Mouse (Mus musculus) embryonic facial prominence, embryonic 14.5 days (tissue): ENCODE measurements around the gene Castor2. TPM values are rescaled to one million over a fixed set of nuclear protein-coding genes. Genes with fewer than 3 reads are reported as not detected.

Experiments used
- ATAC-seq: fragments of 200-750 bp; cut with Nextera tagmentation; 2 replicates; pipeline ENCODE4 v1.8.0; 2017; ENCODE audit warnings: low read depth, moderate number of reproducible peaks, moderate TSS enrichment
- DNase-seq: peaks from one replicate; pipeline ENCODE4 v3.0.0-alpha.2; 2015; ENCODE audit warnings: low spot score
- H3K27ac ChIP-seq: fragments of 300-500 bp; sonication (generic); replicated peaks from 2 replicates; pipeline ENCODE4 v1.5.1; 2014; ENCODE audit warnings: low read depth, mild to moderate bottlenecking, low read length, moderate library complexity
- H3K27me3 ChIP-seq: fragments of 300-500 bp; sonication (generic); replicated peaks from 2 replicates; pipeline ENCODE4 v1.6.1; 2014; ENCODE audit warnings: low read length; ENCODE audit not compliant: control insufficient read depth, insufficient read depth
- H3K36me3 ChIP-seq: fragments of 300-500 bp; sonication (generic); 2 replicates; pipeline ENCODE4 v1.6.1; 2014; ENCODE audit warnings: low read length, mixed read lengths; ENCODE audit not compliant: control insufficient read depth, insufficient read depth
- H3K4me1 ChIP-seq: fragments of 300-500 bp; sonication (generic); 2 replicates; pipeline ENCODE4 v1.6.1; 2014; ENCODE audit warnings: antibody characterized with exemption, low read length; ENCODE audit not compliant: control insufficient read depth, insufficient read depth
- H3K4me2 ChIP-seq: fragments of 300-500 bp; sonication (generic); 2 replicates; pipeline ENCODE4 v1.6.1; 2014; ENCODE audit warnings: low read depth, mild to moderate bottlenecking, low read length, moderate library complexity, mixed read lengths
- H3K4me3 ChIP-seq: fragments of 300-500 bp; sonication (generic); 2 replicates; pipeline ENCODE4 v1.5.1; 2014; ENCODE audit warnings: low read depth, mild to moderate bottlenecking, low read length
- H3K9ac ChIP-seq: fragments of 300-500 bp; sonication (generic); 2 replicates; pipeline ENCODE4 v1.6.1; 2014; ENCODE audit warnings: low read depth, mild to moderate bottlenecking, low read length, moderate library complexity, mixed read lengths
- H3K9me3 ChIP-seq: fragments of 300-500 bp; sonication (generic); 2 replicates; pipeline ENCODE4 v1.6.1; 2016; ENCODE audit warnings: low read length; ENCODE audit not compliant: control insufficient read depth
- WGBS: fragments of 180-500 bp; shearing (Covaris S2); extraction: QIAGEN DNeasy Blood & Tissue Kit; methylation state at CpG from one replicate; pipeline ENCODE4 v1.1.7; 2014; 5-methylcytosine and 5-hydroxymethylcytosine counted together
- polyA plus RNA-seq: library from polyadenylated mRNA; unstranded; fragments of >200 nt; fragmentation: Nextera tagmentation; extraction: Ambion mirVana; gene quantifications from 2 replicates; pipeline ENCODE4 v1.2.1, GENCODE M21; 2014

The Castor2 gene
- polyA plus RNA-seq, 1 experiment from 2014 or later, result 13.5 TPM

- 74% methylated on average over 4 of the region's 4 CpGs for WGBS
- H3K4me3 ChIP-seq, result no peak overlapping the region
- no peaks in the 10 kb centered on the region for H3K36me3 ChIP-seq
- peaks cover 13% of the 10 kb centered on the region for H3K4me1 ChIP-seq
- H3K27ac ChIP-seq, result no peak overlapping the region
- H3K4me2 ChIP-seq, result no peak overlapping the region
- 0 out of 2 replicates have a peak, but pooled peaks cover 3% of the 10 kb centered on the region for H3K9me3 ChIP-seq
- H3K9ac ChIP-seq, result no peak overlapping the region
- no peaks in the 10 kb centered on the region for H3K27me3 ChIP-seq
- ATAC-seq, result no peak
- DNase-seq, result no peak
Measured at GRCm38 (mm10) chr5:134186961-134187731, 87.6 kb downstream of the Castor2 start.

- no peak for ATAC-seq
- H3K4me3 ChIP-seq, result no peak overlapping the region
- H3K4me2 ChIP-seq, result no peak overlapping the region
- DNase-seq, result no peak
- 0 out of 2 replicates have a peak, but pooled peaks cover 3% of the 10 kb centered on the region for H3K9me3 ChIP-seq
- 82% methylated on average over 7 of the region's 7 CpGs for WGBS
- H3K27ac ChIP-seq, result no peak overlapping the region
- no peak overlapping the region for H3K9ac ChIP-seq
- no peaks in the 10 kb centered on the region for H3K27me3 ChIP-seq
- 0 out of 2 replicates have a peak, but pooled peaks cover 7% of the 10 kb centered on the region for H3K36me3 ChIP-seq
- peaks cover 2% of the 10 kb centered on the region for H3K4me1 ChIP-seq
Measured at GRCm38 (mm10) chr5:134188571-134188970, 89.1 kb downstream of the Castor2 start.

- H3K9me3 ChIP-seq, result no peaks in the 10 kb centered on the region
- no peaks in the 10 kb centered on the region for H3K4me1 ChIP-seq
- H3K27ac ChIP-seq, result no peak overlapping the region
- peaks cover 31% of the 10 kb centered on the region for H3K36me3 ChIP-seq
- ATAC-seq (no peak), DNase-seq (no peak)
- no peak overlapping the region for H3K4me3 ChIP-seq
- WGBS, result 86% methylated on average over 8 of the region's 8 CpGs
- H3K27me3 ChIP-seq, result no peaks in the 10 kb centered on the region
- no peak overlapping the region for H3K4me2 ChIP-seq
- H3K9ac ChIP-seq, result no peak overlapping the region
Measured at GRCm38 (mm10) chr5:134193664-134194063, 94.2 kb downstream of the Castor2 start.

Other genes starting within 250 kb of the Castor2 start
- gene Rcc1l, start 77.1 kb downstream of the Castor2 start, polyA plus RNA-seq, result 26.1 and 27.3 TPM in 2 replicates
- gene Gtf2ird2, start 84.3 kb downstream of the Castor2 start, polyA plus RNA-seq, result 6.6 and 7.3 TPM in 2 replicates
- 7.2 TPM in 2 replicates for gene Ncf1, start 129.9 kb downstream of the Castor2 start, polyA plus RNA-seq
- 141 and 168 TPM in 2 replicates for gene Gtf2i, start 215.0 kb downstream of the Castor2 start, polyA plus RNA-seq